Mouse (Mus musculus): Measurements from ENCODE around the gene 9230110F15Rik. TPM values are rescaled to one million over a fixed set of nuclear protein-coding genes. Genes with fewer than 3 reads are reported as not detected.
"Not testable (repeated sequence)": the region's sequence is repeated elsewhere in the genome, so short reads cannot be mapped to it uniquely, and the experiment has no call there.

The 9230110F15Rik gene
- total RNA-seq (2012; rRNA removed) (not detected in 2 replicates), polyA plus RNA-seq (2012; ENCODE audit: insufficient read depth in 1 of 2, insufficient read length in 2 of 2, low read depth in 1 of 2, low replicate concordance in 2 of 2, missing spikeins in 1 of 2) (not detected)

- TF ChIP-seq ETS1 (IDR thresholded peaks at IDR 0.05; ENCODE audit: low read depth, low read length) (no peak), TAL1 (IDR thresholded peaks at IDR 0.05; ENCODE audit: low read length) (no peak), GABPA (IDR thresholded peaks at IDR 0.05; ENCODE audit: low read depth, low read length) (no peak), UBTF (IDR thresholded peaks at IDR 0.05; ENCODE audit: borderline replicate concordance, insufficient read depth, low read depth, low read length) (no peak), CHD1 (IDR thresholded peaks at IDR 0.05; ENCODE audit: low read depth, low read length) (no peak), TCF12 (IDR thresholded peaks at IDR 0.05; ENCODE audit: low read depth, low read length) (no peak), ZKSCAN1 (IDR thresholded peaks at IDR 0.05; ENCODE audit: low read depth, low read length) (no peak), CTCF (IDR thresholded peaks at IDR 0.05 in 2 of 3, conservative IDR thresholded peaks at IDR 0.05 in 1 of 3; ENCODE audit: control insufficient read depth in 1 of 3, insufficient read depth in 1 of 3, low read depth in 2 of 3, low read length in 3 of 3, poor library complexity in 1 of 3, severe bottlenecking in 1 of 3) (no peak), E2F4 (IDR thresholded peaks at IDR 0.05; ENCODE audit: borderline replicate concordance, low read depth, low read length) (no peak), USF1 (IDR thresholded peaks at IDR 0.05; ENCODE audit: low read depth, low read length) (no peak), CHD2 (IDR thresholded peaks at IDR 0.05; ENCODE audit: low read length) (no peak), MYB (IDR thresholded peaks at IDR 0.05; ENCODE audit: low read depth, low read length) (no peak), ELF1 (IDR thresholded peaks at IDR 0.05; ENCODE audit: low read depth, low read length) (no peak), BHLHE40 (IDR thresholded peaks at IDR 0.05; ENCODE audit: borderline replicate concordance, low read depth, low read length) (no peak), NELFE (IDR thresholded peaks at IDR 0.05; ENCODE audit: low read depth, low read length) (no peak), MYC (IDR thresholded peaks at IDR 0.05; ENCODE audit: low read depth, low read length) (no peak), NRF1 (IDR thresholded peaks at IDR 0.05; ENCODE audit: insufficient read depth, low read depth, low read length, poor library complexity, severe bottlenecking) (no peak), TBP (IDR thresholded peaks at IDR 0.05; ENCODE audit: low read depth, low read length) (no peak), RCOR1 (IDR thresholded peaks at IDR 0.05; ENCODE audit: low read depth, low read length) (no peak), MAZ (IDR thresholded peaks at IDR 0.05; ENCODE audit: low read depth, low read length) (no peak)
- Histone ChIP-seq H3K9me3 (replicated peaks; ENCODE audit: insufficient read depth, low read length) (no peaks in the 10 kb centered on the region), H3K4me3 (ENCODE audit: control insufficient read depth in 1 of 2, insufficient read depth in 1 of 2, low read depth in 2 of 2, low read length in 2 of 2) (no peak within 1 kb of the TSS), H3K36me3 (ENCODE audit: control insufficient read depth in 1 of 2, insufficient read depth in 2 of 2, low read length in 2 of 2) (no peaks in the 10 kb centered on the region), H3K79me2 (ENCODE audit: control insufficient read depth, insufficient read depth, low read length, poor library complexity) (no peaks in the 10 kb centered on the region), H3K27me3 (ENCODE audit: control insufficient read depth in 1 of 2, insufficient read depth in 2 of 2, low read length in 2 of 2) (no peaks in the 10 kb centered on the region), H3K27ac (ENCODE audit: control insufficient read depth, low read depth, low read length) (no peak within 1 kb of the TSS), H3K9ac (ENCODE audit: control insufficient read depth, low read depth, low read length, poor library complexity, severe bottlenecking) (no peak within 1 kb of the TSS), H3K4me1 (ENCODE audit: control insufficient read depth in 1 of 2, insufficient read depth in 2 of 2, low read length in 2 of 2) (no peaks in the 10 kb centered on the region)
- no peak for DNase-seq (ENCODE audit: low read depth, low spot score)
These were observed at the start of gene 9230110F15Rik for GRCm38 (mm10) chr9:35844050-35844449. Gene 9230110F15Rik, minus strand, starts transcription at chr9:35844150.

DNA sequence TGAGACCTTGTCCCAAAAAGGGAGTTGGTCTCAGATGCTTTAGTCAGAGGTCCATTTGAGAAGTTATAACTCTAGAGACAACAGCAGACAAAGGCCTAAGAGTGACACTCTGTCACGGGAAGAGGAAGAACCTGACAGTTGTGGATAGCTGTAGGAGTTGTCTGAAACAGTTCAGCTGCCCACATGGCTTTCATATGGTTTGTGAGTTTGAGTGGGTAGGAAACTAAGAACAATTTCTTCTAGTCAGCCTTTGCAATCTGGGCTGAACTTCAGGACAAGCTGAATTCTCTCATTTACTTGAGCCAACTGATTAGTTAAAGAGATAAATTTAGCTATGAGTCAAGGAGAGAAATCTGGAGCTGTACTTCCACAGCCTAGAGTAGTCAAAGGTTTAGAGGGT is 49.2 kb upstream of the 9230110F15Rik start:
- H3K4me3 ChIP-seq (ENCODE audit: control insufficient read depth in 1 of 2, insufficient read depth in 1 of 2, low read depth in 2 of 2, low read length in 2 of 2); H3K9me3 ChIP-seq (replicated peaks; ENCODE audit: insufficient read depth, low read length); H3K9ac ChIP-seq (ENCODE audit: control insufficient read depth, low read depth, low read length, poor library complexity, severe bottlenecking); H3K27ac ChIP-seq (ENCODE audit: control insufficient read depth, low read depth, low read length); H3K36me3 ChIP-seq (ENCODE audit: control insufficient read depth in 1 of 2, insufficient read depth in 2 of 2, low read length in 2 of 2); H3K4me1 ChIP-seq (ENCODE audit: control insufficient read depth in 1 of 2, insufficient read depth in 2 of 2, low read length in 2 of 2); H3K79me2 ChIP-seq (ENCODE audit: control insufficient read depth, insufficient read depth, low read length, poor library complexity); H3K27me3 ChIP-seq (ENCODE audit: control insufficient read depth in 1 of 2, insufficient read depth in 2 of 2, low read length in 2 of 2); DNase-seq (ENCODE audit: low read depth, low spot score): not testable (repeated sequence)

DNA sequence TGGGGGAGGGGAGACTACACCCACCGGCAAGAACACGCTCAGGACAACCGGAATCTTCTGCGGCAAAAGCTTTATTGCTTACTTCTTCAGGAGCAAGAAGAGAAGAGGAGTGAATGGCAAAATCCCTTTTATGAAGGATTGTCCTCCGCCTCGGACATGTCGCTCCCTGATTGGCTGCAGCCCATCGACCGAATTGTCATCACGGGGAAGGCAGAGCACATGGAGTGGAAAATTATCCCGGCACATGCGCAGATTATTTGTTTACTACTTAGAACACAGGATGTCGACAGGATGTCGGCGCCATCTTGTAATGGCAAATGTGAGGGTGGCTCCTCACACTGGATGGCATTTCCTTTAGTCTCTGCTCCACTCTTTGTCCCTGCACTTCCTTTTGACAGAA is 26.1 kb downstream of the 9230110F15Rik start:
- DNase-seq (ENCODE audit: low read depth, low spot score); H3K4me1 ChIP-seq (ENCODE audit: control insufficient read depth in 1 of 2, insufficient read depth in 2 of 2, low read length in 2 of 2); H3K27me3 ChIP-seq (ENCODE audit: control insufficient read depth in 1 of 2, insufficient read depth in 2 of 2, low read length in 2 of 2); H3K4me3 ChIP-seq (ENCODE audit: control insufficient read depth in 1 of 2, insufficient read depth in 1 of 2, low read depth in 2 of 2, low read length in 2 of 2); H3K9me3 ChIP-seq (replicated peaks; ENCODE audit: insufficient read depth, low read length); H3K27ac ChIP-seq (ENCODE audit: control insufficient read depth, low read depth, low read length); H3K9ac ChIP-seq (ENCODE audit: control insufficient read depth, low read depth, low read length, poor library complexity, severe bottlenecking); H3K79me2 ChIP-seq (ENCODE audit: control insufficient read depth, insufficient read depth, low read length, poor library complexity); H3K36me3 ChIP-seq (ENCODE audit: control insufficient read depth in 1 of 2, insufficient read depth in 2 of 2, low read length in 2 of 2): not testable (repeated sequence)

All from MEL (cell line).